Mouse (Mus musculus): ENCODE measurements at regions not wholly inside any gene's neighbourhood (a gene's known extent, or its start where the extent isn't known, plus 50 kb on each side); places are given as distances from the start of the nearest gene placed in this dataset.

GRCm38 (mm10) chr7:39705118-39706095 is 187.8 kb downstream of the Zfp619 start:
- in situ Hi-C loops (cut with MboI; ENCODE audit: low sequenced_read_pairs in 2 of 2, unreplicated experiment in 2 of 2): no loop called here
- H3K9ac ChIP-seq (ENCODE audit: insufficient read depth, low read depth, low read length, poor library complexity, severe bottlenecking): no peak overlapping the region
- no peaks in the 10 kb centered on the region for H3K36me3 ChIP-seq (ENCODE audit: control insufficient read depth, insufficient read depth, low read length, poor library complexity, severe bottlenecking)
- no peaks in the 10 kb centered on the region for H3K9me3 ChIP-seq (ENCODE audit: control insufficient read depth, insufficient read depth, low read depth, low read length)
- no peak for DNase-seq (ENCODE audit: low read depth, low spot score)
- H3K4me3 ChIP-seq (ENCODE audit: insufficient read depth in 1 of 2, low read depth in 1 of 2, low read length in 2 of 2, poor library complexity in 1 of 2, severe bottlenecking in 1 of 2): no peak overlapping the region
- H3K27ac ChIP-seq (ENCODE audit: insufficient read depth, low read depth, low read length, poor library complexity, severe bottlenecking): no peak overlapping the region
- peaks cover 0 to 2% of the 10 kb centered on the region in 2 experiments; a peak in 1 of 4 replicates for H3K4me1 ChIP-seq (ENCODE audit: control insufficient read depth in 2 of 2, insufficient read depth in 2 of 2, low read length in 2 of 2, poor library complexity in 1 of 2)
- no peak for TF ChIP-seq HCFC1 (IDR thresholded peaks at IDR 0.05; ENCODE audit: borderline replicate concordance, insufficient read depth, low read length)
- no peak for TF ChIP-seq ZC3H11A (IDR thresholded peaks at IDR 0.05; ENCODE audit: borderline replicate concordance, low read depth, low read length)
- TF ChIP-seq MAFK (IDR thresholded peaks at IDR 0.05; ENCODE audit: insufficient read depth, low read depth, low read length): no peak
- TF ChIP-seq CHD2 (IDR thresholded peaks at IDR 0.05; ENCODE audit: low read depth, low read length): no peak
- no peak for TF ChIP-seq ZNF384 (IDR thresholded peaks at IDR 0.05; ENCODE audit: low read depth, low read length)

GRCm38 (mm10) chr7:39706606-39707005 is 189.0 kb downstream of the Zfp619 start:
- in situ Hi-C loops (cut with MboI; ENCODE audit: low sequenced_read_pairs in 2 of 2, unreplicated experiment in 2 of 2): no loop called here
- H3K27ac ChIP-seq (ENCODE audit: insufficient read depth, low read depth, low read length, poor library complexity, severe bottlenecking): no peak overlapping the region

DNA sequence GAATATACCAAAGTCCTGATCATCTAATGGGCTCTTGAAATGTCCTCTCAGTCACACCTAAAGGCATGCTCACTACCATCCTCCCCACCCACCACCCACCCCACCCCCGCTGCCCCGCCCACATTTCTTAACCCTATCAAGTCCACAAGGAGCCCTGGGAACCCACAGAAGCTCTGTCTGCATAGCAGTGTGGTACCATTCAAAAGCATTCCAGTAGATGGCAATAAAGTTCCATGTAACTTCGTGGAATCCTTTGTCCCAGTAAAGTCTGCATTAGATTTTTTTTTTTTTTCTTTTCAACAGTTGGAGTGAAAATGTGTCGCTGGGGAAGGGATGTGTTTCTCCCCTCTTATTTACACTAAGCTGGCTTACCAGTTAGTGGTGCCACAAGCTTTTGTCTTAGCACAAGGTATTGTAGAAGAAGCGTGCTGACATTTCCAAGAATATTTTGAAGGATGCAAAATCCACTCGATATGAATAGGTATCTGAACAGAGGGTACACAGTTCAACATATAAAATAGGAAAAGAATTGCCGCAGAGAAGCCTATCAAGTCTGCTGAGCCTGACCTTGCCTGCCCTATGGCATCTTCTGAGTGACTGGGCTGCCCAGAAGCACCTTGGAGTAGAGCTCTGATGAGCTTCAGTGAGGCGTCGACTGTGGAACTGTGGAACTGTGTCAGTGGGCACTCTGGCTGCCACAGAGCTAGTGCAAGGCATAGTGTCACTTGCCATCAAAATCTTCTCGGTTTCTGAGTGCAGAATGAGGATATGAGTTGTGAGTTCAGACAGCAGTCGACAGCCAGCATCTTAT is 199.0 kb downstream of the Zfp619 start:
- peak; percentile 86 for TF ChIP-seq ZNF384 (IDR thresholded peaks at IDR 0.05; ENCODE audit: low read depth, low read length)
- no peak for TF ChIP-seq HCFC1 (IDR thresholded peaks at IDR 0.05; ENCODE audit: borderline replicate concordance, insufficient read depth, low read length)
- no peak for TF ChIP-seq ZC3H11A (IDR thresholded peaks at IDR 0.05; ENCODE audit: borderline replicate concordance, low read depth, low read length)
- peak; percentile 47 for DNase-seq (ENCODE audit: low read depth, low spot score)

More at GRCm38 (mm10) chr7:39706606-39707005, 189.0 kb downstream of the Zfp619 start:
- DNase-seq (ENCODE audit: low read depth, low spot score): no peak
- no peaks in the 10 kb centered on the region for H3K9me3 ChIP-seq (ENCODE audit: control insufficient read depth, insufficient read depth, low read depth, low read length)
- no peak overlapping the region for H3K9ac ChIP-seq (ENCODE audit: insufficient read depth, low read depth, low read length, poor library complexity, severe bottlenecking)
- no peak overlapping the region for H3K4me3 ChIP-seq (ENCODE audit: insufficient read depth in 1 of 2, low read depth in 1 of 2, low read length in 2 of 2, poor library complexity in 1 of 2, severe bottlenecking in 1 of 2)
- H3K36me3 ChIP-seq (ENCODE audit: control insufficient read depth, insufficient read depth, low read length, poor library complexity, severe bottlenecking): no peaks in the 10 kb centered on the region
- H3K4me1 ChIP-seq (ENCODE audit: control insufficient read depth in 2 of 2, insufficient read depth in 2 of 2, low read length in 2 of 2, poor library complexity in 1 of 2): peaks cover 0 to 2% of the 10 kb centered on the region in 2 experiments; a peak in 1 of 4 replicates
- no peak for TF ChIP-seq ZNF384 (IDR thresholded peaks at IDR 0.05; ENCODE audit: low read depth, low read length)
- TF ChIP-seq CHD2 (IDR thresholded peaks at IDR 0.05; ENCODE audit: low read depth, low read length): no peak
- TF ChIP-seq HCFC1 (IDR thresholded peaks at IDR 0.05; ENCODE audit: borderline replicate concordance, insufficient read depth, low read length): no peak
- no peak for TF ChIP-seq ZC3H11A (IDR thresholded peaks at IDR 0.05; ENCODE audit: borderline replicate concordance, low read depth, low read length)
- TF ChIP-seq MAFK (IDR thresholded peaks at IDR 0.05; ENCODE audit: insufficient read depth, low read depth, low read length): no peak

GRCm38 (mm10) chr7:39727935-39728557 is 210.5 kb downstream of the Zfp619 start:
- in situ Hi-C loops (cut with MboI; ENCODE audit: low sequenced_read_pairs in 2 of 2, unreplicated experiment in 2 of 2): no loop called here
- no peaks in the 10 kb centered on the region for H3K9me3 ChIP-seq (ENCODE audit: control insufficient read depth, insufficient read depth, low read depth, low read length)
- no peak overlapping the region for H3K27ac ChIP-seq (ENCODE audit: insufficient read depth, low read depth, low read length, poor library complexity, severe bottlenecking)
- TF ChIP-seq MAFK (IDR thresholded peaks at IDR 0.05; ENCODE audit: insufficient read depth, low read depth, low read length) (no peak), ZC3H11A (IDR thresholded peaks at IDR 0.05; ENCODE audit: borderline replicate concordance, low read depth, low read length) (no peak), CHD2 (IDR thresholded peaks at IDR 0.05; ENCODE audit: low read depth, low read length) (no peak), HCFC1 (IDR thresholded peaks at IDR 0.05; ENCODE audit: borderline replicate concordance, insufficient read depth, low read length) (no peak), ZNF384 (IDR thresholded peaks at IDR 0.05; ENCODE audit: low read depth, low read length) (no peak)
- no peak overlapping the region for H3K9ac ChIP-seq (ENCODE audit: insufficient read depth, low read depth, low read length, poor library complexity, severe bottlenecking)
- H3K36me3 ChIP-seq (ENCODE audit: control insufficient read depth, insufficient read depth, low read length, poor library complexity, severe bottlenecking): no peaks in the 10 kb centered on the region
- no peak for DNase-seq (ENCODE audit: low read depth, low spot score)
- H3K4me1 ChIP-seq (ENCODE audit: control insufficient read depth in 2 of 2, insufficient read depth in 2 of 2, low read length in 2 of 2, poor library complexity in 1 of 2): no peaks in the 10 kb centered on the region
- no peak overlapping the region for H3K4me3 ChIP-seq (ENCODE audit: insufficient read depth in 1 of 2, low read depth in 1 of 2, low read length in 2 of 2, poor library complexity in 1 of 2, severe bottlenecking in 1 of 2)

More for the DNA sequence above, 199.0 kb downstream of the Zfp619 start:
- Histone ChIP-seq H3K27ac (ENCODE audit: insufficient read depth, low read depth, low read length, poor library complexity, severe bottlenecking) (no peak overlapping the region), H3K4me3 (ENCODE audit: insufficient read depth in 1 of 2, low read depth in 1 of 2, low read length in 2 of 2, poor library complexity in 1 of 2, severe bottlenecking in 1 of 2) (no peak overlapping the region), H3K4me1 (ENCODE audit: control insufficient read depth in 2 of 2, insufficient read depth in 2 of 2, low read length in 2 of 2, poor library complexity in 1 of 2) (no peaks in the 10 kb centered on the region), H3K36me3 (ENCODE audit: control insufficient read depth, insufficient read depth, low read length, poor library complexity, severe bottlenecking) (no peaks in the 10 kb centered on the region), H3K9ac (ENCODE audit: insufficient read depth, low read depth, low read length, poor library complexity, severe bottlenecking) (no peak overlapping the region), H3K9me3 (ENCODE audit: control insufficient read depth, insufficient read depth, low read depth, low read length) (no peaks in the 10 kb centered on the region)
- in situ Hi-C loops (cut with MboI; ENCODE audit: low sequenced_read_pairs in 2 of 2, unreplicated experiment in 2 of 2): no loop called here
